Mouse (Mus musculus): Measurements from ENCODE around the gene Bcl9.

Bcl9 gene

DNA sequence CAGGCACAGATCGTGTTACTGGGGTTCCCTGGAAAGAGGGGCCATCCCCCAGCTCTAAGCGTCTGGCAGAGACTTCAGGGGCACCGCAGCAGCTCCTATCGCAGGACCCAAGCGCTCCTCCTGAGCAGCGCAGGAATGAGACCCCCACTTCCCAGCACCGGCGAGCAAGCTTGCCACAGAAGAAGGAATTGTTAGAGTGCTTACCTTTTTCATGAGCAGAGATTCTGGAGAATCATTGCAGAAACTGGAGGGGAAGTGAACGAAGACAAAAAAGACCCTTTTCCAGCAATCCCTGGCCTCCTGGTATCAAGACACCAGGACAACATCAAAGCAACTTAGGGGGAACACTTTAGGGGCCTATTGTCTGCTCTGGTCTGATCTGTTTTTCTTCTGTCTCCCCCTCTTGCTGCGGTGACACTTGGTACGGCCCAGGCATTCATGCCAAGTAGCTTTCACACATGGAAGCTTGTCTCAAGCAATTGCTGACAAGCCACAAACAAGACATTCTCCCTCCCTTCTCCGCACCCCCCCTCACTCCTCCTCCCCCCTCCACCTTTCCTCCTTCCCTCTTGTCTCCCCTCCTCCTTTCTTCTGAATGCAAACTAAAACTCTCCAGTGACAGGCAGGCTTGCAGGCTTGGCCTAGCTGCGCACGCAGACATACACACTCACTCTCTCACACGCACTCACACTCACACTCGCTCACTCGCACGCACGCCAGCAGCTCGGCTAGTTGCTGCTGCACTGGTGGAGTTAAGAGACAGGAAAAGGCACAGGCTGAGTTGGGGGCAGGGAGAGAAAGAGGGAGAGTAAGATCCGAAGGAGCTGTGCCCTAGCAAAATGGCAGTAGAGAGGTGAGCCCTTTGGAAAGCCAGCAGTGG is at the start of gene Bcl9:
TSS of gene Bcl9 (minus strand) at position 365 of the 880 bp plus-strand sequence.
- WGBS, result under 1% methylated on average over 21 of the region's 21 CpGs

DNA sequence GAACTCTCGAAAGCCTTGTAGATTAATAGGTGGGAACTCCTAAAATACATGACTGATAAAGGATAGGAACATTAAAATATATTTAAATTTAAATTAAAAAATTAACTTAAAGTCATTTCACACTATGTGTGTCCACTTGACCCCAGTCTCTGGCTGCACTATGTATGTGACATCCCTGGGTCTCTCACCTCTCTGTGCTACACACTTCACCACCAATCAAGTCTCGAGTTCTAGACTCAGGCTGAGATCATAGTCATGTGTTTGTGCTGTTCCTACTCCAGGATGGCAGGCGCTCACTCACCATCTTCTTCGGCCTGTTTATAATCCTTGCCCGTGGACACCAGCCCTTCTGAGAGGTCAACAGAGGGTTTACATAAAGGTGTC is 41.5 kb upstream of the Bcl9 start:
- WGBS, result 75% methylated on average over 5 of the region's 5 CpGs

DNA sequence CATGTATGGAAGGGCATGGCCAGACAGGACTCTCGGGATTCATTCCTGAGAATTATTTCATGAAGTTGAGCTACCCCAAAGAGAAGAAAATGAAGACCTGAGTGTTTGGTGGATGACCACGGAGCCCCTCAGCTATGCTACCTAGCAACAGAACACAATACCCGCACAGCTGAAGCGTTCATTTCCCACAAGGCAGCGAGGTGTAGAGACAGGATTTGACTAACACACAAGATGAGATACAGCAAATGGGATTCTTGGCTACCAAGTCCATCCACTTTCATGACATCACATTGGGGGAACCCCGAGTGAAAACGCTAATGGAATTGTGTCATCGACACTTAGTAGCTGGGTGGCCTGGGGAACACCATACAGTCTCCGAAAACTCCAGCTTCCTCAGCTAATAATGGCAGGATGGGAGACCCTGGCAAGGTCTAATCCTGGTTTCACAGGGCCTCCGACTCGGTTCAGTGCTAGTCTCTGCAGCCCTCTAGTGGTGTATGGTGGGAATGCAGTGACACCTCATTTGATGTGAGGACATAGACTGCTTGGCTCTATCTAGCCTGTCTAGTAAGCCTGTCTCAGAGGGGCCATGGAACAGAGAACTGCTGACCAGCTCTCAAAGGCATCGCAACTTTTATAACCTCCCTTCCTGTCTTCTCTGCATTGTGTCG is 40.9 kb upstream of the Bcl9 start:
- 18% methylated on average over 13 of the region's 13 CpGs for WGBS

DNA sequence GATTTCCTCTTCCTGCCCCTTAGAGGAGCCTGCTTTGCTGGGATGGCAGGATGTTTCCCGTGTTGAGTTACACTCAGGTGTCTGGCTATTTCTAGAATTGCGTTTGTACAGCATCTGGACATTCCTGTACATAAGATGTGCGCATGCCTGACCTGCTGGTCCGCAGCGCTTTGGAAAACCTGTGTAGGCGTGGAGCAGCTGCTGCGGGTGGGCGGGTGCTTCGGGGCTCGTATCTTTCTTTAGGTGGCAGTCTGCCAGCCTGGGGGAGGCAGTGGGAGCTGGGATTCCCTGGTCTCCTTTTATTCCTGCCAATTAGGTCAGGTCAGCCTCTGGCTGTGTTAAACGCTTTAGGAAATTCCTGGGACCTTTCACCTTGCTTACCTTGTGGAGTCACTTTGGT is 39.6 kb upstream of the Bcl9 start:
- 16% methylated on average over 11 of the region's 11 CpGs for WGBS

DNA sequence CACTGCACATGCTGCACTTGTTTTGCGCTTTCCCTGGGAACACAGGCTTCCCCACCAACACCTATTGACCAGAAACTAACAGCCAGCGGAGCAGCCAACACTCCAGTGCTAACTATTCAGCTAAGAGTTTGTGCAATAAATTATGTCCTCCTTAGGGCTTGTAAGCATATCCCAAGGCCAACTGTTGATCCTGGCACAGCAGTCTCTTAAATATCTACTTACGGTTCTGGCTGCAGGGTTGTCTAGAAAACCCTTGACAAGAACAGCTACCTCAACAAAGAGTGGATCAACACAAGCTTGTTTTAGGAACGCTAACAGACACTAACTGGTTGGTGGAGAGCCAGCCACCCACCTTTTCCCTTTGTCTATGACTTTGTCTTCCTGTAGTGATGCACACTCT is 38.6 kb upstream of the Bcl9 start:
- WGBS, result 75% methylated on average over 4 of the region's 4 CpGs

DNA sequence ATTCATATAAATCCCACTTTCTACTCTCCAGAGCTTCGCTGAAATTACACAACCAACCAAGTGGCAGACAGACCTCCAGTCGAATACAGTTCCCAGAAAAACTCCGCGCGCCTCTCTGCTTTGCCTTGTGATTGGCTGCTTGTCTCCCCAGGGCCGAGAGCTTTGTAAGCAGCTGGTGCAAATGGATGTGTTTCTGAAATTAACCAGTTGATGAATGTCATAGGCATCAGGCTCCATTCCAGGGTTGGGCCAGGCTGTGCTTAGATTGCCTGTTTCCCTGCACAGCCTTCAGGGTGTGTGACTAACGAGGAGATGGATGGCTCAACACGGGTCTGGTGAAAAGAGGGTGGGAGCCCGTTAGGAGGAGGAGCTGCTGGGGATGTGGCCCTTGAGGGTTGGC is 36.9 kb upstream of the Bcl9 start:
- WGBS, result 55% methylated on average over 9 of the region's 9 CpGs

DNA sequence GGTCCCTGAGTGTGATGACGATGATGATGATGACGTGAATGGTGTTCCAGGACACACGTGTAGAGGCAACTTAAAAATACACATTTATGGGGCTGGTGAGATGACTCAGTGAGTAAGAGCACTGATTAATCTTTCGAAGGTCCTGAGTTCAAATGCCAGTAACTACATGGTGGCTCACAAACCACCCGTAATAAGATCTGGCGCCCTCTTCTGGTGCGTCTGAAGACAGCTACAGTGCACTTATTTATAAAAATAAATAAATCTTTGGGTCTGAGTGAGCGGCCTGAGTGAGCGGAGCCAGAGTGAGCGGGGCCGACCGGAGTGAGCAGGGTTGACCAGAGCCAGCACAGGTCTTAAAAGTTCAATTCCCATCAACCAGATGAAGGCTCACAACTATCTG is 34.5 kb upstream of the Bcl9 start:
- 88% methylated on average over 12 of the region's 12 CpGs for WGBS

DNA sequence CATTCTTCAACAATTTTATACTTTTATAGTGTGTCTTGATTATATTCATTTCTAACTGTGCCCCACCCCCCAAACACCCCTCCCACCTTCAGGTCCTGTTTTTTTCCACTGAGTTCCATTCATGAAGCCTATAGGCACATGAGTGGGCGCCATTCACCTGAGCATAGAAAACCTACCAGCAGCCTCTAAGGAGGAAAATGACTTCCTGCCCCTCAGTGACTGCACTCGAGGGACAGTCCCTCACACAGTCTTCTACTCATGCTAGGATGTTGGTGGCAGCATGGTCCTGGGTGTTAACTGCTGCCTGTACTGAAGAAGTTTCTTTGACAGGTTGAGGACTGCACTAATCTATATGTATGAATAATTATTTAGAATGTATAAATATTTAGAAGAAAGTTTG is 30.1 kb upstream of the Bcl9 start:
- WGBS, result 89% methylated on average over 2 of the region's 2 CpGs

DNA sequence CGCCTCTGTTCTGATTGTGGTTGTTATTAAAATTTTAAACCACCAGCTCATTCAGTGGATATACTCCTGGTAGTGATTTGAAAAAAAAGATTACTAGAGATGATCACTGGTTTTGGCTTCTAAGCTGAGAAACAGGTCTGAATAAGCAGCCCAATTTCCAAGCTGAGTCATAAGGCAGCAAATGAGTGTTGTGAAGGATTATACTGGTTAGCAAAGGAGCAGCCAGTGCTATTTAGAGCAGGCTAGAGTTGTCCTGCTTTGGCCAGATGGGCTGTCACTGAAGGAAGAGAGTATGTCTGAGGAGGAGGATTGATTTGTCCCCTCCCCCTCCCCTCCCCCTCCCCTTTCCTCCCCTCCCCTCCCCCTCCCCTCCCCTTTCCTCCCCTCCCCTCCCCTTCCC is 29.6 kb upstream of the Bcl9 start:
- 98% methylated on average over 1 of the region's 1 CpGs for WGBS

DNA sequence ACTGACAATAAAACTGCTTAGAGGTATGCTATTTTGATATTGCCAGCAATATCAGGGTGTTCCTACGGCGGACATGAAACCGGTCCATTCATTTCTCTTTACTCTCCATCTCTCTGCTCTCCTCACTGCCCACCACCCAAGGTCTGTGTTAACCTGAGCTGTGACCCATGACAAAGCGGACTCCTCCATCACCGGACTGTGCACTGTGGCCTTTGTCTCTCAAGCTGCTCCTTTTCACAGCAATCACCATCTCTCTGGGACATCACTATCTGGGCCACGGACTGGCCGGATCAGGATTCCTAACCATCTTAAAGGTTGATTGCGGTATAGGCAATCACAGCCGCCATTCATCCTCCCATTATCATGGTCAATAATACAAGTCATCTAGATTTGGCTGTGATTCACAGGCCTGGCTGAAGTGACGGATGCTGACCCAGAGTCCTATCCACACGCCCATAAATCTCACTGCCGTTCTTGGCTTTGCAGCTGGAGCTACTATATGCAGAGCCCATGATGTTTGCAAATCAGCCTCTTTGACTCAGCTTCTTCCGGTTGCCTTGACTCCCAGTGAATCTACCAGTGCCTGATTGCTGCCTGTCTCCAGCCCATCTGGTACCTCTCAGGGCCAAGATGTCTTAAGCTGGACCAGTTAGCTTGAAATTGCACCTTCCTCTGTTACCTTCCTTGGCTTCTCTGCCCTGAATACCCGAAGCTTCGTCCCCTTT is 28.1 kb upstream of the Bcl9 start:
- WGBS, result 82% methylated on average over 15 of the region's 15 CpGs

DNA sequence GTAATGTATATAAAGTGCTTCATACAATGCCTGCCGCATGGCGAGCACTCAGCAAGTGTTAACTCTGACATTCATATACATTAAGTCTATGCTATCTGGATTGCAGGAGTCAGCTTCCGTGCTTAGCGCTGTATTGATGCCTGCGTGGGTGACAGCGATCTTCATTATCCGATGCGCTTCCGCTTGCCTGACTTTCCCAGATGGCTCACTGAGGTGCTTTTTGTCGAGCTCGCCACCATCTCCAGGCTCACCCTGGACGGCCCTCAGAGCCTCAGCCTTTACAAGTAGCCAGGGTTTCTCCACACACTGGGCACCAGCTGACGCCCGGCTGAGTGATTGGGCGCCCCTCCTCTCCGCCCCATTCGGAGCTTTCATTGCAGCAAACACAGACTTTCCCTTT is 26.3 kb upstream of the Bcl9 start:
- 23% methylated on average over 17 of the region's 17 CpGs for WGBS

DNA sequence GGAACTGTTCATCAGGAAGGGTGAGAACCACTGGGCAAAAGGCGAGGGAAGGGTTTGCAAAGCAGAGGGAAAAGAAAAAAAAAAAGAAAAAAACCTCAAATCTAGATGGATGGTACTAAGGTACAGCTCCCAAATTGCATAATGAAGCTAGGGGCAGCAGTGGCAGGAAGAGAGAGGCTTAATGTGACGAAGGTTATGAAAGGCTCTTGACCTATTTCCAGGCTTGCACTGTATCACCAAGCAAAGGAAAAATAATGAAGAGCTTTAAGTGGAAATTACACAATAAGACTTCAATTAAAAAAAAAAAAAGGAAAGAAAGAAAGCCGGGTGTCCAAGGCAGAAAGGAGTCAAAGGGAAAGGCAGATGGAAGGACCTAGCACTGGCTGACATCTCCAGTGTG is 19.6 kb upstream of the Bcl9 start:
- 75% methylated on average over 3 of the region's 3 CpGs for WGBS

DNA sequence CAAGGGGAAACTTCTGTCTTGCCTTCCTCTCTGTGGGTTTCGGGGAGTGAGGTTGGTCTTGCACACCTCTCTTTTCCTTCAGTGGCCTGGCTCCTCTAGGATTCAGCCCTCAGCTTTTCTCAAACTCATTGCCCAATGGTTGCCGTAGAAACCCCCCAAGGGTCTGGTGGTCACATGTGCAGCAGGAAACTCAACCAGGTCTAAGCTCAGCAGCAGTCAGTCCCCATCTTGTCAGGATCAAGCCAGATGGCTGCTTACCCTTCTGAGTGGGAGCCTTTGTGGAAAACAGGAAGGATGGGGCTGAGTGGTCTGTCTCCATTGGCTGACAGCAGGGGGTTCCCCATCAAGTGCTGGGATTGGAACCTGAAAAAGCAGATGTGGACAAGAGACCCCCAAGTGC is 15.7 kb upstream of the Bcl9 start:
- 90% methylated on average over 2 of the region's 2 CpGs for WGBS

DNA sequence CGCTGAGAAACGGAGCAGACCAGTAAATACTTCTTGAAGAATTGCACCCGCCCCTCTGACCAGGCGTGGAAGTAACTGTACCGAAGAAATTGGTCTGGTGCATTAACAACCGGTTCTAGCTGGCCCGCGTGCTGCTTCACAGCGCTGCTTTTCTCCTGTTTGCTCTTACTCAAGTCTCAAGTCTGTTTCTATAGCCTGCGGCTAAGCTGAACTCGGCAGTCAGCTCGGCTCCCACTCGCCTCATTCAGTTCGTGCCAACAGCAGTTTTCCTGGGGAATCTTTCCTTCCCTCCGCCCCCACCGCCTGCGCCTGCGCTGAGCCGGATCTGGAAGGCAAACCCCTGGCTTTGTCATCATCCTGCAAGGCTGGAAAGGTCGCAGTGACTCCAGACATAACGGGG is 14.3 kb upstream of the Bcl9 start:
- 6% methylated on average over 21 of the region's 21 CpGs for WGBS

DNA sequence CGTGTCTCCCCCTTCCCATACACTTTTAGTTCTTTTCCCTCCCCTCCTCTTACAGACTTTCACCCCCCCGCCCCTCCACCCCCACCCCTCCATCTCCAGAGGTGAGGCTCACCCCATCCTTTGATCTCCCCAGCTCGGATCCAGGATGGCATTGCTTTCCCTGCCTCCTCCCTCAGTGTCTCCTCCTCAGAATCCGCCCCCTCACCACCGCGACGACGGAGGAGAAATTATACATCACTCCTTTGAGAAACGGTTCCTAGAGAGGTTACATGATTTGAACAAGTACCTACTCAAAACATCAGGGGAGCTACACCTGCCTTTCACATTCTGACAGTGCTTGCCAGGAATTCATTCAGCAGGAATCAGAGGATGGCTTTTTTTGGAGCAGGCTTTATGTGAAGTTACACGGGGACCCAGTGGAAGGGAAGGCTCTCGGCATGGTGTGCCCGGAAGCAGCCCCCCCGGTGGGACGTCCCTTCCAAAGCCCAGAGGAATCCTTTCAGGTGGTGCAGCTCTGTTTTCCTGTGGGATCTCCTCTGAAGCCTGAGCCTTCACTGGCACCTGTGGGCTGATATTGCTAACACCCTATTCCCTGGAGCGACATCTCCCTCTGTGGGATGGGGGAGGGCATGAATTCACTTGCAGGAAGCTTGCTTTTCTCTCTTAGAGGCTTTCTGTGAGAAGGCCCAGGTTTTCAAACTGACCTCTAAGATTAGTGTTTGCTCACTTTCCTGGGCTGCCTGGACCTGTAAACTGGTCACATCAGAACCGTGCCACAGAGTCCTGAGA is 12.2 kb upstream of the Bcl9 start:
- 12% methylated on average over 16 of the region's 16 CpGs for WGBS

DNA sequence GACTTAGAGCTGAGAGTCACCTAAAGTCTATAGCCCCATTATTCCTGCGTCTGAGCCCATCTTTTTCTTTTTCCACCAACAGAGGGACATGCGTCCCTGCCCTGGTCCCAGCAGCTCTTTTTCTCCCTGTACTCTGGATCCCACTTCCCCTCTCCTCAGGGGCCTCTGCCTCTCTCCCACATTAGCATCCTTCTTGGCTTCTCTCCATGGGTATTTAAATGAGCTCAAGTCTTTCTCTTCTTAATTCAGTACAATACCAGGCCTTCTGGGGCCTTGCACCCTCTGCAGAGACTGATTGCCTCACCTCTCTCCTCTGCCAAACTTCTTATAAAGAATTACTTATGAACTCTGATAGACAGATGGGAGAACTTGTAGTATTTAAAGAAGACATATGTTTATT is 10.7 kb upstream of the Bcl9 start:
- WGBS, result 72% methylated on average over 2 of the region's 2 CpGs

DNA sequence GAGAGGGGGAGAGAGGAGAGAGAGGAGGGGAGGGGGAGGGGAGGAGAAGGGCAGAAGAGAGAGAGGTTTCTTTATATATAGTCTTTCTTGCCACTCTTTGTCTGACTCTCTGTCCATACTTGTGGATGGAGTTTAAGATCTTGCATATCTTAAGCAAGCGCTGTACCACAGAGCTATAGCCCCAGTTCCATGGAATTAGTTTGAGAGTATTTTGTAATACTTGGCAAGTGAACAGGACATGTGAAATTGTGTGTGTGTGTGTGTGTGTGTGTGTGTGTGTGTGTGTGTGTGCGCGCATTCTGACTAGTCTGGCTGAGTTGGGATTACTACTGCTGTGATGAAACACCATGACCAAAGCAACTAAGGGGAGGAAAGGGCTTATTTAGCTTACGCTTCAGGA is 8.2 kb upstream of the Bcl9 start:
- WGBS, result 96% methylated on average over 4 of the region's 4 CpGs

DNA sequence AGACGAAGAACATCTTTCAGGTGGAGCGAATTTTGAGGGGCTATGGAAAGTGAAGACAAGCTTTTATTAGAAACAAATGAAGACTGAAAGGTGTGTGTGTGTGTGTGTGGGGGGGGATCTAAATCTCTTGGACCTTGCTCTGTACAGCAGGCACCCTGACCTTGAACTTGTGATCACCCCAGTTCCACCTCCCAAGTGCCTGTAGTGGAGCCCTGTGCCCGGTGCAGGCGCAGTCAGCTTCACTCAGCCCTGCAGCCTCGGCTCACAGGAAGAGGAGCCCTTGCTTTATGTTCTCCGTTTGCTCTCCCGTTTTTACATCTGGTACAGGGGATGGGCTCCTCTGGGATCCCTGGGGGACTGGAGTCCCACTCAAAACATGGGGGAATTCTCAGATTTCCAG is 3.9 kb upstream of the Bcl9 start:
- WGBS, result 72% methylated on average over 7 of the region's 7 CpGs

DNA sequence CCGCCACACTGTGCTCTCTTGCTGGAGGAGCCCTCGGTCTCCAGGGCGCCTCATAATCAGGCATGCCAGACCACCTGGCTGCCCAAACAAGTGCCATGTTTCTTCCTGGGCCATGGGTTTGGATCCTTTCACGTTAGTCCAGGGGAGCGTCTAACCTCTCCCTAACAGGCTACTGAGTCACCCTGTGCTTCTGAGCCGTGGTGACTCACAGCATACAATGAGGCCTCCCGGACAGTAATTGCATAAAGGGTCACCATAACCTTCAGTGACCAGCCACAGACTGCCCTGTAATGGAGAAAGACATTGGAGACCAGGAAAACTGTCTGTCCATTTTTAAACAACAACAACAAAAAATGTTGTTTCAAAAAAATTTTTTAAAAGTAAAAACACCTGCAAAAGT is 2.7 kb upstream of the Bcl9 start:
- 86% methylated on average over 7 of the region's 7 CpGs for WGBS

DNA sequence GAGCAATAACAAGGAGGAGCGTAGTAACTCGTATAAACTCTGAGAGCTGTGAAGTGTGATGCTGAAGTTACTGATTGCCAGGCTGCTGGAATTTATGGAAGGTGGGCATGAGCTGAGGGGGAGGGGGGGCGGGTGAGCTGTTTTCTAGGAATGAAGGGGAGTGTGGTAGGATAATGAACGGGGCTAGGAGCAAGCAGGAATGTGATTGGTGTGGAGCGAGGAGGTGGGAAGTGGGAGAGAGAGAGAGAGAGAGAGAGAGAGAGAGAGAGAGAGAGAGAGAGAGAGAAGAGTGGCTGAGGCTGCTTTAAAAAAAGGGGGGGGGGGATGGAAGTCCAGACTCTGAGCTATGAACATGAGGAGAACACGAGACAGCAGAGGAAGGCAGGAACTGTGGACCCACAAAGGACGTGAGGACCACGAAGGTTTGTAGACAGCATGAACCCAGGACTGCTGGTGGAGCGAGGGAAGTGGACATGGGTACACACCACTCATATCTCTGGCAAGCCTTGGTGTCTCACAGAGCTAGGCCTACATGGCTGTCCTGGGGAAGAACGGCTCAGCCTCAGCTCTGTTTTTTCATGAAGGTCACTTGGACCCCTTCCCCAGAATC is 1.2 kb upstream of the Bcl9 start:
- WGBS, result 56% methylated on average over 10 of the region's 10 CpGs

DNA sequence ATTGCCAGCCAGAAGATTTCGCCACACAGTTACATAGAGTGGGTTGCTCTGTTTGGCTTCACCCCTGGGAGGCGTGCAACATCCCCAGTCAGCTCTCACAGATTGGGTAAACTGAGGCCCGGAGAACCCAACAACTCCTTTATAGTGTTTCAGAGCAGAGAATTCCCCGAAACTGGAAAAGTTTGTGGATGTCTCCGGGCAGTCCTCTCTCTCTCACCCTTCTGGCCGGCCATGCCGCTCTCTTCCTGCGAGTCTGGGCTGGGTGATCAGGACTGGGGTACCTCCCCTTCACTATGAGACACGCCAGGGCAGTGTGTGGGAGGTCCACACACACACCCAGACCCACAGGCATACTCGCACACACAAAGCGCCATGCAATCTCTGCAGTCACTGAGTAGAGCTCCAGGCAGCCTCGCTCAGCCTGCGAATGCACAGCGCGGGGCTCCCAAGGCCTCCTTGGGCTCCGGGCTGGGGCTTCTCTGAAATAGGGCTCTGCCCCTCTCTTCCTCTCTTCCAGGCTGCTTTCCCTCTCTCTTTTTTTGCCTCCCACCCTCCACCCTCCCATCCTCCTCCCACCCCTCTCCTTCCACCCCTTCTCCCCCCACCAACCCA is 670 bp downstream of the Bcl9 start:
- under 1% methylated on average over 16 of the region's 16 CpGs for WGBS

Measured in cerebral cortex, adult 2 months (tissue).